Mouse (Mus musculus): ENCODE data around the gene Ambp. TPM values are rescaled to one million over a fixed set of nuclear protein-coding genes. Genes with fewer than 3 reads are reported as not detected.

Ambp gene
- total RNA-seq (2017), result not detected in 3 replicates

DNA sequence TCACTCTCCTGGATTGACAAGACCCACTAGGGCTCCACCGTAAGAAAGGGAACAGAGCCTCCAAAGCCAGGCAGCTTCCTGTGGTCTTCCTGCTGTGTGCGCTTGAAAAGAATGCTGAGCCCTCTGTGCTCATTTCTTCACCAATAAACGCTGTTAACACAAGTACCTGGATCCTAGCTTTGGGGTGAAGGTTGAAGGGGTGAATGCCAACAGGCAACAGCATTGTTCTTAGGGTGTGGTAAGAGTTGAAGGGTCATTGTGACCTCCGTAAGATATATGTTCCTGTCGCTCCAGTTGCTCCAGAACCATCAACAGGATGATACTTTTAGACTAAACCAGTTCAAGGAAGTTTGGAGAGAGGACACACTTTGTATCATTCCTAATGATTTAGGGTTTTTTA lies at the start of gene Ambp:
Gene Ambp (minus strand): TSS at position 101 of the 400 bp plus-strand sequence.
- ATAC-seq (replicated peaks; ENCODE audit: insufficient number of reproducible peaks, low FRiP score, low TSS enrichment, poor library complexity, severe bottlenecking), result no peak

GRCm38 (mm10) chr4:63203874-63204273 lies 49.3 kb upstream of the Ambp start:
- ATAC-seq (replicated peaks; ENCODE audit: insufficient number of reproducible peaks, low FRiP score, low TSS enrichment, poor library complexity, severe bottlenecking), result no peak

- ATAC-seq (replicated peaks; ENCODE audit: insufficient number of reproducible peaks, low FRiP score, low TSS enrichment, poor library complexity, severe bottlenecking), result no peak
Measured at GRCm38 (mm10) chr4:63199366-63199765, 44.8 kb upstream of the Ambp start.

- no peak for ATAC-seq (replicated peaks; ENCODE audit: insufficient number of reproducible peaks, low FRiP score, low TSS enrichment, poor library complexity, severe bottlenecking)
Measured at GRCm38 (mm10) chr4:63194366-63194765, 39.8 kb upstream of the Ambp start.

DNA sequence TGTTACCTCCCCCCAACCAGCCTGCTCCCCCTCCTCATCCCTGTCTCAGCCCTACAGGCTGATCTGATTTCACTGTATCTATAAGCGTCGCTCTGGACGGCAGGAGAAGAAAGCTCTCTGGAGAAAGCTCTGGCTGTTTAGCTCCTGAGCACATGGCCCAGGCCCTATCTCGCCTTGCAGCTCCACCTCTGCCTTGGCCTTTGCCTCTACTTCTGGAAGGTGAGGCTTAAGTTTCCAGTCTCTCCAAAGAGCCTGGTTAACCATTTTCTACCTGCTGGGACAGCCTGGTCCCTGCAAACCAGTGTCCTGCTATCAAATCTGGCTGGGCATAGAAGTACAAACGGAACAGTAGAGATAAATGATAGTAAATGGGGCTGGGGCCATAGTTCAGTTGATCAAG lies 37.0 kb upstream of the Ambp start:
- ATAC-seq (replicated peaks; ENCODE audit: insufficient number of reproducible peaks, low FRiP score, low TSS enrichment, poor library complexity, severe bottlenecking), result no peak

DNA sequence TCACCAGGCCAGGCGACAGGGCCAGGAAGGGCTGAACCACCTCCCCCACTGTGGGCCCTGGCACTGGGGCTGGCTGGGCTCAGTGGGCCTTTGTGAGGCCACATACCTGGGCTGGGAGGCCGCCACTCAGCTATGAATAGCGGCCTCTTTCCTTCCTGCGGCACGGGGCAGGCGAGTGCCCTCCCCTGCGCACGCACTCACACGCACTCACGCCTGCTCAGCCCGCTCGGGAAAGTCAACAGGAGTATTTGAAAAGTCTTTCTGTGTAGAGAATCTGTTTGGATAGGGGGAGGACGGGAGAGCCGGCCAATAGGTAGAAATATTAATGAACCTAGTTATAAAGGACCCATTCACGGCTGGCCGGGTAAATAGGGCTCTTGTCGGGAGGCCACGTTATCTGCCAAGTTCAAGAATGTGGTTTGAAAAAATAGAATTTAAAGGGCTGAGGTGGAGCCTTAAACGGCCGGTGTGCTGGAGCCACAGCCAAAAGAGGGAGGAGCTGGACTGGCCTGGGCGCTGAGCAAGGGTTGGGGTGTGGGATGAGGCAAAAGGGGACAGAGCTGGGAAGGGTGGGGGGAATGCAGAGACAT lies 31.8 kb upstream of the Ambp start:
- ATAC-seq (replicated peaks; ENCODE audit: insufficient number of reproducible peaks, low FRiP score, low TSS enrichment, poor library complexity, severe bottlenecking), result no peak

DNA sequence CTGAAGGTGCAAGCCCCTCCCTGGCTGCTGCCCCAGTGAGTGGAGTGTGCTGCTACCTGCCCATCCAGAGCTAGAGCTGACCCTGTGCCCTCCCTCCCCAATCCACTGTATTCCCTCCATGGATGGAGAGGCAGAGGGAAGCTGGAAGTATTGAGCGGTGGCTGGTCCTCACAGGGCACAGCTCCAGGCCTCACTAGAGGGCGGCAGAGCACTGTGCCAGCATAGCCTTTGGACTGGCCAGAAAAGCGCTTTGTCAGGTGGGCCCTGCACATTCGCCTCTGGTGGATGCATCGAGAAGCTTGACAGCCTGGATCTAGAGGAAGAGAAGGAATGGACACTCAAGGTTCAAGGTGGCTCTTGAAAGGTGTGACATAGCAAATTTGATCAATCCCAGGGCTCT lies 27.0 kb upstream of the Ambp start:
- no peak for ATAC-seq (replicated peaks; ENCODE audit: insufficient number of reproducible peaks, low FRiP score, low TSS enrichment, poor library complexity, severe bottlenecking)

DNA sequence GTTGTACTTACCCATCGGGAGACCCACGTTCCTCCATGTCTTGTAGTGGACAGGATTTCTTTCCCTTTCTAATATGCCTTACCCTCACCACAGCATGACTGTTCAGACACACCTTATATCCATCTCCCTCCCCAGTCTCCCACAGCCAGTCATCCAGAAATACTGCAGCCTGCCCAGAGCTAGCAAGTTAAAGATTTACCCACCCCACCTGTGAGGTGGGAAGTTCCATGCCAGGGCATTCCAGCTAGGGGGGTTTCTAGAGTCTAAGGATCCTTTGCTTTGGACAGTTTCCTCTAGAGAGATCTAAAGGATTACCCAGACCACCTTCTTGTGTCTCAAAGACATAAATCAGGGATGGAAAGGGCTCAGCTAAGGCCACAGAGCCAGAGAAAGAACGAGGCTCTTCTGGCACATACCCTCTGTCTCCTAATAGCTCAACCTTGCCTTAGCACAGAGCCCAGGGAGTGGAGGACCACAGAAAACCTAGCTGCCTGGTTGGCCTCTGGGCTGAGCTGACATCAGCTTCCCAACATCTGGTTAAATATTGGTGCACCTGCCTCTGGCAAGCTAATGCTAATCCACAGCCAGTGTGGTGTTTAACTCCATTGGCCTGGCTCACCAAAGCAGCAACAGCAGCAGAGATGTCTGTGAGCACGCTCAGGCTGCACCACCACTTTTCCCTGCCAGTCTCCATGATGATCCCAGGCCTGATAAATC lies 17.5 kb upstream of the Ambp start, which contains the start of gene Kif12:
Gene Kif12 (minus strand): TSS at position 163 of the 717 bp plus-strand sequence.
- ATAC-seq (replicated peaks; ENCODE audit: insufficient number of reproducible peaks, low FRiP score, low TSS enrichment, poor library complexity, severe bottlenecking), result no peak

DNA sequence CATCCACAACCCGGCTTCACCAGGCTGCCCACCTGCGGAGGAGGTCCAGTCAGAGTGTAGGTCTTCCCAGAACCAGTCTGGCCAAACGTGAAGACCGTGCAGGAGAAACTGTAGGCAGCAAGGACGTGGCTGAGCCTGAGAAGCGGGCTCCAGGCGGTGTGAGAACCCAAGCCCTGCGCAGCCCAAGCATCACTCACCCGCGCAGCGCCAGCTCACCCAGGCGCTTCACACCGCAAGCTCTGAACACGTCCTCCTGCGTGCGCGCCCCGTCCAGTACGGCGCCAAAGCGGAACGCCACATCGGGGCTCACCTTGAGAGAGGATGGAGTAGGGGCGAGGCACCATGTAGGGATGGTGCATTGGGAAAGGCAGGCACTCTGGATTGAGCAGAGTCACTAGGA lies 16.5 kb upstream of the Ambp start:
- ATAC-seq (replicated peaks; ENCODE audit: insufficient number of reproducible peaks, low FRiP score, low TSS enrichment, poor library complexity, severe bottlenecking), result no peak

DNA sequence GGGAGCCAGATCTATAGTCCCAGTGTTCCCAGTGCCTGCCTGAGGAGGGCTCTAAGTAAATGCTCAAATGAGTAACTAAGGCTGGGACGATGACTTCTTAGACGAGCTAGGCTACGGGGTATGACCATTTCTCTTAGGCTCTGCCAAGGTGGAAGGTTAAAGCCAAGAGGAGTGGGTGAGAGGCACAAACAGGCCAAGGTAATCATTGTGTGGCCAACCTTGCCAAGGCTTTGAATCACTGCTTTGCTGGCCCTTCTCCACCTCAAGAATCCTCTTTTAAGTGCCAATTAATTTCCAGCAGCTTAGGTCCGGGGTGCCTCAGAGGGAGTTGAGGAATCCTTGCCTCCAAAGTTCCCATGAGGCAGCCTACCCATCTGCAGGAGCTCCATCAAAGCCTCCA lies 15.5 kb upstream of the Ambp start:
- no peak for ATAC-seq (replicated peaks; ENCODE audit: insufficient number of reproducible peaks, low FRiP score, low TSS enrichment, poor library complexity, severe bottlenecking)

DNA sequence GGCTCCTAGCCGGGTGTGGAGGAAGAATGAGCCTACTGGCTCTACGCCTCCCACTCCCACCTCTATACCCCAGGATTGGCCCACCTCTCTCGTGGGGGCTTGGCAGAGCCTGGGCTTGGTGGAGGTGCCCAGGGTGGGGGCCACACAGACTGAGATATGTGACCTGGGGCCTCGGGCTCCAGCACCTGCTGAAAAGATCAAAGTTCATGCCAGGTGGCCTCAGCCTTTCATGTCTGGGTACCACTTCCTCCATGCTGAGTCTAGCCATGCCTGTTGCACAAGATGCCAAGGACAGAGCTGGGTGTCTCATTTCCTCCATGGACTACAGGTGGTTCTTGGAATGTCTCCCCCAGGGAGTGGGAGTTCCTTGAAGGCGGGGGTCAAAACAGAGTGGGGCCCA lies 11.7 kb upstream of the Ambp start:
- no peak for ATAC-seq (replicated peaks; ENCODE audit: insufficient number of reproducible peaks, low FRiP score, low TSS enrichment, poor library complexity, severe bottlenecking)

GRCm38 (mm10) chr4:63165636-63166035 lies 11.0 kb upstream of the Ambp start:
- ATAC-seq (replicated peaks; ENCODE audit: insufficient number of reproducible peaks, low FRiP score, low TSS enrichment, poor library complexity, severe bottlenecking), result no peak

DNA sequence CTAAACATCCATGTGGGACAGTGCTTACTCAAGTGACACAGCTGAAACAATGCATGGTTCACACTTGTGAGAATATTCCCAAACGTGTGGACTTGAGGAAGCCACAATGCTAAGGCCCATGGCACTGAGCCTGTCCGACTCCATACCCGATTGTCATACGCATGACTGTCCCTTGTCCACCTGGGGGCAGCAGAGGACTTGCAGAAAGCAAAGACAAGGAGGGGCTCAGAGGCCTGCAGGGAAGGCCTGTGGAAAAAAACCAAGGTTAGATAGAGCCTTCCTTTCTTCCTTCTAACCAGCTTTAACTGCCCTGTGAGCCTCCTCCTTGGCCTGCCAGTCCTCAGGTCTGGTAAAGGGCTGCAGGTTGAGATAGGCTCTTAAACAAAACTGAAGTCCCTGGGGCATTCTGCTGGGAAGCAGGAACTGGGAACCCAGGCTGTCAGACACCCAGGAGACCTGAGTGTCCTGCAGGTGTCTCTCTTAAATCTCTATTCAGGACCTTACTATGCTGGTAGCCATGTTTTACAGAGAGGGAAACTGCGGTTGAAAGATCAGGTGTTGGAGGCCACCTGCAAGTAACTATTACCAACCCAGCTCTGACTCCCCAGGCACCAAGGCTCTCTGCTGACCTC lies 4.5 kb upstream of the Ambp start:
- no peak for ATAC-seq (replicated peaks; ENCODE audit: insufficient number of reproducible peaks, low FRiP score, low TSS enrichment, poor library complexity, severe bottlenecking)

DNA sequence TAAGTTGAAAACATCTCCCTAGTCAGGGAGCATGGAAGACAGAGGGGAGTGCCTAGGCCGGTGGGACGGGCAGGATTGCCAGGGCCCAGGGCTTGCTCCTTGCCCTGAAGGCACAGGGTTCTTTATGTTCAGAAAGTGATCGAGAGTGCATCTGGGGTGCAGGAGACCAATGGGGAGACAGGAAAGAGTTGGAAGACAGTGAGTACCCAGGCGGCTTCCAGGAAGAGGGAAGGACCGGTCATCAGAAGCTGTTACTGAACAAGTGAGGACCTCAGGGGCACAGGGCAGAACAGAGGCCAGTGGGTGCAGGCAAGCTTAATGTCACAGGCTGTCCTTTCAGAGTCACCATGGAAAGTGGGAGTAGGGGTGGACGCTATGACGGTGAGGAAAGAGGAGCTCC lies 3.6 kb upstream of the Ambp start:
- no peak for ATAC-seq (replicated peaks; ENCODE audit: insufficient number of reproducible peaks, low FRiP score, low TSS enrichment, poor library complexity, severe bottlenecking)

GRCm38 (mm10) chr4:63156726-63157634 lies 2.4 kb upstream of the Ambp start:
- no peak for ATAC-seq (replicated peaks; ENCODE audit: insufficient number of reproducible peaks, low FRiP score, low TSS enrichment, poor library complexity, severe bottlenecking)

DNA sequence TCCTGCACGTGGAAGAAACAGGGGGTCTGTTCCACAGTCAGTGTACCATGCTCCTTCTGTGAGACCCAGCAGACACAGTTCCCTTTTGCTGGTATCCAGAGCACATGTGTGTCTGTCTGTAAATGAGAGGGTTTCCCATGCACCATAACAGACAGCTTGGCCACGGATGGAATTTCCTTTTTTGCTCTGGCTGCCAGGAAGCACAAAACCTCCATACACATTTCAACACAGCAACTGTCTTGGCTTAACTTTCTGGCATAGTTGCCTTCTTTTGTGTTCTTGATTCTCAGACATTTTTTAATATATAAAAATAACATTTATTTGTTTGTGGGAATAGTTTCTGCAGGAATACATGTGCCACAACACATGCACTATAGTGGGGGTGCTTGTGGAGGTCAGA lies 997 bp upstream of the Ambp start:
- ATAC-seq (replicated peaks; ENCODE audit: insufficient number of reproducible peaks, low FRiP score, low TSS enrichment, poor library complexity, severe bottlenecking), result no peak

DNA sequence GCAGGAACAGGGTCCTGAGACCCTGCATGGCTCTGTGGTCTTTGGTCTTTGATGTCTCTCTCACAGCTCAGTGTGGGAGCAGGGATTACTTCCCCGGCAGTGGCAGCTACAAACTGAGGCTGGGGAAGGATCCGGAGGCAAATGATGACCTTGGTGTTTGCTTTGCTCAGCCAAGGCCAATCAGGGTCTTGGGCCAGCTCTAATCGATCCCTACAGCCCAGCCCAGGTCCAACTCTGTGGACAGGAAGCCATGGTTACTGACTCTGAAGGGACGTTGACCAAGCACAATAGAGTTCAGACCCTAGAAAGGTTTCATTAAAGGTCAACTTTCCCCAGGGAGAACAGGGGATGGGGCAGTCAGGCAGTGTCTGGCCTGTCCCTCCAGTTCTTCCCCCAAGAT lies 571 bp downstream of the Ambp start:
- no peak for ATAC-seq (replicated peaks; ENCODE audit: insufficient number of reproducible peaks, low FRiP score, low TSS enrichment, poor library complexity, severe bottlenecking)

GRCm38 (mm10) chr4:63151127-63151526 lies 3.5 kb downstream of the Ambp start:
- ATAC-seq (replicated peaks; ENCODE audit: insufficient number of reproducible peaks, low FRiP score, low TSS enrichment, poor library complexity, severe bottlenecking), result 0 out of 2 replicates have a peak, but pooled peaks have one; percentile 25

DNA sequence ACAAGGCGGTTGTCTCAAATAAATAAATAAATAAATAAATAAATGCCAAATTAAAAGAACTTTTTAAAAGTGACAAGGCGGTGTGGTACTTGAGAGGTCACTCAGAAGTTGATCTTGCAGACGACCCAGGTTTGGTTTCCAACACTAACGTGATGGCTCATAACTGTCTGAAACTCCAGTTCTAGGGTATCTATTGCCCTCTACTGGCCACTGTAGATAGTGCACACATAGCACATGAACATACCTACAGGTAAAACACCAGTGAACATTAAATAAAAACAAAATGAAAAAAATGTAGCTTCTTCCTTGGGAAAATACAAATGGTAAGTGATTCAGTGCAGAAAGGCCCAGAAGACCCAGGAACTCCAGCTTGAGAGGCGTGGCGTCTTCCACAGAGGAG lies 7.3 kb downstream of the Ambp start:
- no peak for ATAC-seq (replicated peaks; ENCODE audit: insufficient number of reproducible peaks, low FRiP score, low TSS enrichment, poor library complexity, severe bottlenecking)
